Mouse (Mus musculus) right cerebral cortex, postnatal 10 days (tissue): ENCODE measurements at regions not wholly inside any gene's neighbourhood (a gene's known extent, or its start where the extent isn't known, plus 50 kb on each side); places are given as distances from the start of the nearest gene placed in this dataset.

Source experiments
- DNase-seq, 2 experiments: peaks; one replicate each; pipeline ENCODE4 v3.0.0; 2021; ENCODE audit warnings: low spot score in 2 of 2

DNA sequence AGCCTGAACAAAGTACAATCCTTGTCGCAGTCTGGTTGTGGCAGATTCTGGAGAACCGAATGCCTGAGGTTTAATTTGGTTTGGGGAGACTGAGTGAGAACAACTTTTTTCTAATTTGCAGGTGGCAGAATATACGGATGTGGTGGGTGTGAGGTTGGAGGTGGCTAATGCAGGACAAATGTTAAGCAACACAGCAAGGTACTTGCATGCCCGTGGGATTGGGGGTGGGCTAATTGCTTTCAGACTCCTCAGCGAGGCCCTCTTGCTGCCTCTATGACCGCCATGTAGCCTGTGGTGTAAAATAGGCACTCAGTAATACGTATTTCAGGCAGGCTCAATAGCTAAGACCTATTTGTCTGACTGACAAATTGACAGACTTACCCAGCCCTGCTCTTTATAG lies 109.4 kb upstream of the Frg1 start:
- no peak for DNase-seq

- no peak for DNase-seq
Observed at GRCm38 (mm10) chr8:41485163-41485562, 68.3 kb upstream of the Frg1 start.

DNA sequence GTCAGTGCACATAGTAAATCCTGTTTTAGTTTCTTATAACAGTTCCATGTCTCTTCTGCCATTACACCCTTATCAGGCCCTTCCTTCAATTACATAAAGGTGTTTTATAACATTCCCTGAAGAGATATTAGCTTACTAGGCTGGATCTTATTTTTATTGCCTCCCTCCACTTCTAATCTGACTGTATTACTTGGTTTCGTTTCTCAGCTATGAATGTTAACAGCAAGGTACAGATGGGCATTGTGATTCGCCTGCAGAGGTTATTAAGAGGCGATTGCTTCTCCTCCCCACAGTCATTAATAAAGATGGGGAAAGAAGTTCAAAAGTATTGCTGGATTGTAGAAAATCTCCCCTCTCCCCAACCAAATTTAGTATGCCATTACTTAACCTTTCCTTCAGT lies 66.4 kb upstream of the Frg1 start:
- DNase-seq = no peak

DNA sequence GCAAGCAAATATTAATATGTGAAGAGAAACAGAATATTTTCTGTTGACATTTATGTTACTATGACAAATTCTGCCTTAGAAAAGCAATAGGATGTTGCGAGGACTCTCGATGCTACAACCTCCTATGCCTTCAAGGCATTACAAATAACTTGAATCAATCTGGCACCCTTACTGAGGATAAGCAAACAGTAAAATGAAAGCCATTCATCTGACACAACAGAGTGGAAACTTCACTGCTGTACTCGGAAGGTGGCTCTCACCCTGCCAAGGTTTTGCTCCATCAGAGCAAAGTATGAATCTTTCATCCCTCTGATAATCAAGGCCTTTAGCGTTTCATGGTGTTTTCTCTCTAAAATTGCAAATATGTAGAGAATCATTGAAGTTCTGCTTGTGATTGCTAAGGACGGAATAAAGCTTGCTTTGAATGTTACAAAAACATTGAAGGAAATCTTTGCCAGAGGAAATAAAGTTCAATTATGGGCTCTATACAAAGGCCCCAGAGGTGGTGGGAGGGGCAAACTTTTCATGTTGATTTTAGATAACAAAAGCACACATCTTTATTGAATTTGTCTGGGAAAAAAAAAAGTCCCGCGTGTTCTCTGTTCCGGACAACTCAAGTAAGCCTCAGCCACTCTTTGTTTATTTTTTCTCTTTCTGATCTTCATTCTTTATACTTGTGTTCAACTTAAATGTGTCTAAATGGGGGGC lies 56.3 kb upstream of the Frg1 start:
- no peak for DNase-seq

DNA sequence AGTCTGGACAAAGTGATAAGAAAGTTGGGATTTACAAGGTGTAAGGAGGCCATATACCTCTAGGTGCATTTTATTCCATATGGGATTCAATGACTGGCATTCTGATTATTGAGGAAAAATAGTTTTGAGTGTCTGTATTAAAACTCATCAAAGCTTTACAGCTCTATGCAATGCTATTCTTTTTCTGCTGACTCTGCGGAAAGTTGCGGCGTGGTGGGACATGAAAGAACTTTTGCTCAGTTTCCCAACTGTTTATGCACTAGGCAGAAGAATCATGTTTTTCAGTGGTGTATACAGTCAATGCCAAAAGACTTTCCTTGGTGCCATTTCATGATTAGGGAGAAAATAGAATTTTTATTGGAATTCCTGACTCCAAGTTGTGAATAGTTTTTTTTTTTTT lies 55.4 kb upstream of the Frg1 start:
- no peak for DNase-seq
